Mouse (Mus musculus): ENCODE results near the gene Flii. TPM values are rescaled to one million over a fixed set of nuclear protein-coding genes. Genes with fewer than 3 reads are reported as not detected.

The Flii gene
- polyA plus RNA-seq, 1 experiment from 2014 or later: 60.0 TPM

DNA sequence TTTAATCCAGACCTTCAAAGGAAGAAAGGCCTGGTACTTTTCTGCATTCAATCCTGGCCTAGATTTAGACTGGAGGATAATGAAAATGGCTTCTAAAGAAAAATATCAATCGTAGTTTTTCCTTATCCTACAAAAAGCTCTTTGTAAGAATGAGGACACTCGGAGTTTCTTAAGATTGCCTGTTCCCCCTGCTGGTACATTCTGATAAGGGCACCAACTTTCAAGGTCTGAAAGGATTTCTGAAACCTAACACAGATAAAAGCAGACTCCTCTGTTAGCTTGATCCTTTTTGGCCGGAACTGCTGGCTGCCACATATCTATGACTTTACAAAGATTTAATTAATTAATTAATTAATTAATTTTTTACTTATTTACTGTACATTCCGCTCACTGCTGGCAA, 39.9 kb upstream of the Flii start:
- H3K27ac ChIP-seq (replicated peaks; ENCODE audit: low read depth, low read length): no peak overlapping the region
- DNase-seq (ENCODE audit: low spot score) (no peak), ATAC-seq (ENCODE audit: insufficient number of reproducible peaks, low FRiP score, low TSS enrichment, low read depth) (no peak)
- H3K36me3 ChIP-seq (ENCODE audit: control insufficient read depth, insufficient read depth, low read length): peaks cover 2% of the 10 kb centered on the region; the same call in 1 of the 2 replicates
- H3K4me2 ChIP-seq (ENCODE audit: low read depth, severe bottlenecking): no peak overlapping the region
- 89% methylated on average over 4 of the region's 4 CpGs for WGBS
- no peaks in the 10 kb centered on the region for H3K9me3 ChIP-seq (ENCODE audit: control insufficient read depth, low read length)
- no peak overlapping the region for H3K9ac ChIP-seq (ENCODE audit: low read length)
- no peak overlapping the region for H3K4me3 ChIP-seq (ENCODE audit: low read depth, low read length)
- H3K4me1 ChIP-seq (ENCODE audit: control insufficient read depth, insufficient read depth, low read length): no peaks in the 10 kb centered on the region
- H3K27me3 ChIP-seq (ENCODE audit: control insufficient read depth, insufficient read depth, low read length): no peaks in the 10 kb centered on the region

DNA sequence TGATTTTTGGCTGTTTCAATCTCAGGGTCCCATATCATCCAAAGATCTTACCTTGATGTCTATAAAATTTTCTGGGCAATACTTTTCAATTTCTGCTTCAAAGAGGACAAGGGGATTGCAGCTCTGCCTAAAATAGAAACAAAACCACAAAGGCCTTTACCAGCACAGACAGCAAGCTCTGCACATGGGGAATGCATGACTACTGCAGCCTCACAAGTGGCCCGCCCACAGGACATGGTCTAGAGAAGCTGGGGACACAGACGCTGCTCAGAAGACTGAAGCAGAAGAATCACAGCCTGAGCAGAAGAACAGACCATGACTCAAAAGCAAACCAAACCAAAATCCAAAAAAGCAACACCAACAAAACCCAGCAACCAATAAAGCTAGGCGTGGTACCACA, 34.6 kb upstream of the Flii start:
- no peak overlapping the region for H3K27ac ChIP-seq (replicated peaks; ENCODE audit: low read depth, low read length)
- H3K4me2 ChIP-seq (ENCODE audit: low read depth, severe bottlenecking): no peak overlapping the region
- no peaks in the 10 kb centered on the region for H3K4me1 ChIP-seq (ENCODE audit: control insufficient read depth, insufficient read depth, low read length)
- 92% methylated on average over 3 of the region's 3 CpGs for WGBS
- peaks cover 7% of the 10 kb centered on the region for H3K36me3 ChIP-seq (ENCODE audit: control insufficient read depth, insufficient read depth, low read length)
- DNase-seq (ENCODE audit: low spot score): no peak
- no peak overlapping the region for H3K4me3 ChIP-seq (ENCODE audit: low read depth, low read length)
- ATAC-seq (ENCODE audit: insufficient number of reproducible peaks, low FRiP score, low TSS enrichment, low read depth): no peak
- H3K27me3 ChIP-seq (ENCODE audit: control insufficient read depth, insufficient read depth, low read length): no peaks in the 10 kb centered on the region
- no peaks in the 10 kb centered on the region for H3K9me3 ChIP-seq (ENCODE audit: control insufficient read depth, low read length)
- H3K9ac ChIP-seq (ENCODE audit: low read length): no peak overlapping the region

DNA sequence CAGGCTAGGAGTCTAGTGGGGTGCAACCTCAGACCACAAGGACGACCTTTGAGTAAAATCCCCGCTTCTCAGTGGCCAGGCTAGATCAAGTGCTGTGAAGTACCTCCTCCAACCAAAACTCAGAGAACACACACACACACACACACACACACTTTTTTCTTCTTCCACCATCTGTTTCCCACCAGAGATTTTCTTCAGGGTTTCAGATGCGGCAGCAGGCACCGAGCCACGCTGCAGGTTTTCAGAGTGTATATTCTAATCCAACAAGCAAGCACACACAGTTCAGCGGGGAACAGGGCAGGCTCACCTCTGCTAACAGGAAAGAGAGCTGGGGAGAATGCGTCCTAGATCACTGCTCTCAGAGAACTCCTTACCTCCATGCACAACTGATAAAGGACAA, 28.5 kb upstream of the Flii start:
- no peaks in the 10 kb centered on the region for H3K27me3 ChIP-seq (ENCODE audit: control insufficient read depth, insufficient read depth, low read length)
- no peak overlapping the region for H3K9ac ChIP-seq (ENCODE audit: low read length)
- peaks cover 21% of the 10 kb centered on the region for H3K36me3 ChIP-seq (ENCODE audit: control insufficient read depth, insufficient read depth, low read length)
- no peak overlapping the region for H3K4me3 ChIP-seq (ENCODE audit: low read depth, low read length)
- H3K4me2 ChIP-seq (ENCODE audit: low read depth, severe bottlenecking): no peak overlapping the region
- H3K27ac ChIP-seq (replicated peaks; ENCODE audit: low read depth, low read length): no peak overlapping the region
- no peaks in the 10 kb centered on the region for H3K4me1 ChIP-seq (ENCODE audit: control insufficient read depth, insufficient read depth, low read length)
- ATAC-seq (ENCODE audit: insufficient number of reproducible peaks, low FRiP score, low TSS enrichment, low read depth): no peak
- 94% methylated on average over 7 of the region's 7 CpGs for WGBS
- DNase-seq (ENCODE audit: low spot score): no peak
- H3K9me3 ChIP-seq (ENCODE audit: control insufficient read depth, low read length): no peaks in the 10 kb centered on the region

- no peaks in the 10 kb centered on the region for H3K9me3 ChIP-seq (ENCODE audit: control insufficient read depth, low read length)
- H3K4me1 ChIP-seq (ENCODE audit: control insufficient read depth, insufficient read depth, low read length): no peaks in the 10 kb centered on the region
Observed at GRCm38 (mm10) chr11:60740321-60740720, 13.3 kb upstream of the Flii start.

GRCm38 (mm10) chr11:60737450-60737849, 10.4 kb upstream of the Flii start:
- peaks cover 14% of the 10 kb centered on the region for H3K36me3 ChIP-seq (ENCODE audit: control insufficient read depth, insufficient read depth, low read length)
- no peak overlapping the region for H3K27ac ChIP-seq (replicated peaks; ENCODE audit: low read depth, low read length)
- DNase-seq (ENCODE audit: low spot score) (no peak), ATAC-seq (ENCODE audit: insufficient number of reproducible peaks, low FRiP score, low TSS enrichment, low read depth) (no peak)
- no peaks in the 10 kb centered on the region for H3K27me3 ChIP-seq (ENCODE audit: control insufficient read depth, insufficient read depth, low read length)
- H3K9ac ChIP-seq (ENCODE audit: low read length): no peak overlapping the region
- H3K4me1 ChIP-seq (ENCODE audit: control insufficient read depth, insufficient read depth, low read length): no peaks in the 10 kb centered on the region
- H3K4me3 ChIP-seq (ENCODE audit: low read depth, low read length): no peak overlapping the region
- no peak overlapping the region for H3K4me2 ChIP-seq (ENCODE audit: low read depth, severe bottlenecking)
- no peaks in the 10 kb centered on the region for H3K9me3 ChIP-seq (ENCODE audit: control insufficient read depth, low read length)

More at GRCm38 (mm10) chr11:60740321-60740720, 13.3 kb upstream of the Flii start:
- H3K4me3 ChIP-seq (ENCODE audit: low read depth, low read length): no peak overlapping the region
- peaks cover 19% of the 10 kb centered on the region for H3K36me3 ChIP-seq (ENCODE audit: control insufficient read depth, insufficient read depth, low read length)
- no peak overlapping the region for H3K27ac ChIP-seq (replicated peaks; ENCODE audit: low read depth, low read length)
- DNase-seq (ENCODE audit: low spot score) (no peak), ATAC-seq (ENCODE audit: insufficient number of reproducible peaks, low FRiP score, low TSS enrichment, low read depth) (no peak)
- no peaks in the 10 kb centered on the region for H3K27me3 ChIP-seq (ENCODE audit: control insufficient read depth, insufficient read depth, low read length)
- no peak overlapping the region for H3K9ac ChIP-seq (ENCODE audit: low read length)
- 83% methylated on average over 3 of the region's 3 CpGs for WGBS
- no peak overlapping the region for H3K4me2 ChIP-seq (ENCODE audit: low read depth, severe bottlenecking)

DNA sequence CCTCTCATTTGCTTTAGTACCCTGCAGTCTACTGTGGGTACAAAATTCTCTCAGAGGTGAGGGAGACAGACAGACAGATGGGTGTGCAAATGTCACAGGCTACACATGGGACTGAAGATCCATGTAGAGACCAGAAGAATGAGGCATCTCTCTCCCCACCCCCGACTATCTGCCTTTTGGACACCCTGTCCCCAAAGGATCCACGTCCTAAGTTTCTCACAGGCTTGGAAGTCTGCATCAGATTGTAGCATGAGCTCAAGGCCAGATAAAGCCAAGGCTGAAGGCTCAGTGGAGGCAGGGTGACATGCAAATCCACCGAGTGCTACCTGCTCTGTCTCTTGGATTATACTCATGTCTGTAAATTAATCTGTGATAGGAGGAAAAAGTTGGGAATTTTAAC, 9.4 kb upstream of the Flii start:
- H3K27ac ChIP-seq (replicated peaks; ENCODE audit: low read depth, low read length): no peak overlapping the region
- 88% methylated on average over 3 of the region's 3 CpGs for WGBS
- H3K4me2 ChIP-seq (ENCODE audit: low read depth, severe bottlenecking): no peak overlapping the region
- H3K4me1 ChIP-seq (ENCODE audit: control insufficient read depth, insufficient read depth, low read length): no peaks in the 10 kb centered on the region
- H3K36me3 ChIP-seq (ENCODE audit: control insufficient read depth, insufficient read depth, low read length): peaks cover 9% of the 10 kb centered on the region
- H3K9me3 ChIP-seq (ENCODE audit: control insufficient read depth, low read length): no peaks in the 10 kb centered on the region
- DNase-seq (ENCODE audit: low spot score) (no peak), ATAC-seq (ENCODE audit: insufficient number of reproducible peaks, low FRiP score, low TSS enrichment, low read depth) (no peak)
- no peak overlapping the region for H3K4me3 ChIP-seq (ENCODE audit: low read depth, low read length)
- H3K27me3 ChIP-seq (ENCODE audit: control insufficient read depth, insufficient read depth, low read length): no peaks in the 10 kb centered on the region
- H3K9ac ChIP-seq (ENCODE audit: low read length): no peak overlapping the region

- Histone ChIP-seq H3K27ac (replicated peaks; ENCODE audit: low read depth, low read length) (no peak overlapping the region), H3K9me3 (ENCODE audit: control insufficient read depth, low read length) (no peaks in the 10 kb centered on the region), H3K4me2 (ENCODE audit: low read depth, severe bottlenecking) (no peak overlapping the region), H3K4me1 (ENCODE audit: control insufficient read depth, insufficient read depth, low read length) (no peaks in the 10 kb centered on the region), H3K4me3 (ENCODE audit: low read depth, low read length) (no peak overlapping the region), H3K9ac (ENCODE audit: low read length) (no peak overlapping the region), H3K27me3 (ENCODE audit: control insufficient read depth, insufficient read depth, low read length) (no peaks in the 10 kb centered on the region), H3K36me3 (ENCODE audit: control insufficient read depth, insufficient read depth, low read length) (peaks cover 3% of the 10 kb centered on the region)
- DNase-seq (ENCODE audit: low spot score) (no peak), ATAC-seq (ENCODE audit: insufficient number of reproducible peaks, low FRiP score, low TSS enrichment, low read depth) (no peak)
- 87% methylated on average over 5 of the region's 5 CpGs for WGBS
Observed at GRCm38 (mm10) chr11:60735191-60735590, 8.1 kb upstream of the Flii start.

- no peak overlapping the region for H3K4me2 ChIP-seq (ENCODE audit: low read depth, severe bottlenecking)
- no peak overlapping the region for H3K9ac ChIP-seq (ENCODE audit: low read length)
- WGBS: 81% methylated on average over 2 of the region's 2 CpGs
- H3K27ac ChIP-seq (replicated peaks; ENCODE audit: low read depth, low read length): no peak overlapping the region
- DNase-seq (ENCODE audit: low spot score): no peak
- H3K4me3 ChIP-seq (ENCODE audit: low read depth, low read length): no peak overlapping the region
- H3K36me3 ChIP-seq (ENCODE audit: control insufficient read depth, insufficient read depth, low read length): peaks cover 3% of the 10 kb centered on the region; the same call in 1 of the 2 replicates
- ATAC-seq (ENCODE audit: insufficient number of reproducible peaks, low FRiP score, low TSS enrichment, low read depth): no peak
- no peaks in the 10 kb centered on the region for H3K27me3 ChIP-seq (ENCODE audit: control insufficient read depth, insufficient read depth, low read length)
- H3K9me3 ChIP-seq (ENCODE audit: control insufficient read depth, low read length): no peaks in the 10 kb centered on the region
- H3K4me1 ChIP-seq (ENCODE audit: control insufficient read depth, insufficient read depth, low read length): no peaks in the 10 kb centered on the region
Observed at GRCm38 (mm10) chr11:60734206-60734605, 7.1 kb upstream of the Flii start.

- H3K4me1 ChIP-seq (ENCODE audit: control insufficient read depth, insufficient read depth, low read length): peaks cover 8% of the 10 kb centered on the region
- H3K27ac ChIP-seq (replicated peaks; ENCODE audit: low read depth, low read length): no peak overlapping the region
- H3K9ac ChIP-seq (ENCODE audit: low read length): no peak overlapping the region
- no peak overlapping the region for H3K4me3 ChIP-seq (ENCODE audit: low read depth, low read length)
- H3K9me3 ChIP-seq (ENCODE audit: control insufficient read depth, low read length): no peaks in the 10 kb centered on the region
- ATAC-seq (ENCODE audit: insufficient number of reproducible peaks, low FRiP score, low TSS enrichment, low read depth): no peak
- no peaks in the 10 kb centered on the region for H3K27me3 ChIP-seq (ENCODE audit: control insufficient read depth, insufficient read depth, low read length)
- no peak overlapping the region for H3K4me2 ChIP-seq (ENCODE audit: low read depth, severe bottlenecking)
- 89% methylated on average over 14 of the region's 14 CpGs for WGBS
- peaks cover 3% of the 10 kb centered on the region; the same call in 1 of the 2 replicates for H3K36me3 ChIP-seq (ENCODE audit: control insufficient read depth, insufficient read depth, low read length)
- DNase-seq (ENCODE audit: low spot score): no peak
Observed at GRCm38 (mm10) chr11:60731251-60731650, 4.2 kb upstream of the Flii start.

Data from limb, embryonic 11.5 days (tissue).